23 mouse cellular contexts compared by ENCODE assay signal in the genomic region with DNA sequence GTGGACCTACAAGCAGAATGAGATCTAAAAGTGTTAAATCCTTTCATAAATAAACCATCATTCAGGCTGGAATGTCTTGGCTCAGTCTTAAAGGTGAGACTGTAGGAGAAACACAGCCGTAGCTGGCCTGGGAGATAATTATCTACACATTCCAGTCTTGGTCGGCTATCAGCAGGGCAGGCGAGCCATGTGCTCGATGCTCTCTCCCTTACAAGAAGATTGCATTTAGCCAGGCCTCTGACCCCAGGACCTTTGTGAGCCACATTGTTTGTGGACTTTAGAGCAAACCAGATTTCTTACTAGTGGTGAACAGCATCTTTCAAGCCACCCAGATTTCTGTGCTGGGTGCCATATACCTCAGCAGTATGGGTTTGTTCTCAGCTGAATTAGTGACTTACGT.
DNase-seq lines count a peak whose midpoint lies in the region; ATAC-seq and TF ChIP-seq lines count a peak whose summit lies in the region.
"Had no signal": no experiment of that assay in that cellular context is flagged by ENCODE, and none has a peak within 500 bp of the region (broad histone marks: within the 10 kb centered on the region; RNA-seq: fewer than 3 reads in every experiment).

No protein-coding gene starts in this region.

- H3K4me2 ChIP-seq in midbrain, embryonic 11.5 days, result no peak overlapping the region
- no peak overlapping the region for H3K4me2 ChIP-seq in midbrain, embryonic 15.5 days
- H3K4me2 ChIP-seq in forebrain, embryonic 11.5 days (ENCODE audit: low read depth, low read length, severe bottlenecking), result no peak overlapping the region
- no peak overlapping the region for H3K4me2 ChIP-seq in liver, postnatal 0 days (ENCODE audit: low read depth, low read length)
- H3K4me2 ChIP-seq: heart, embryonic 11.5 days; hindbrain, embryonic 14.5 days had no signal

- no peak overlapping the region for H3K9ac ChIP-seq in midbrain, embryonic 11.5 days (ENCODE audit: low read length)
- H3K9ac ChIP-seq in midbrain, embryonic 15.5 days, result no peak overlapping the region
- H3K9ac ChIP-seq in forebrain, embryonic 11.5 days (ENCODE audit: low read length), result no peak overlapping the region
- no peak overlapping the region for H3K9ac ChIP-seq in liver, postnatal 0 days (replicated peaks)
- H3K9ac ChIP-seq: forebrain, postnatal 0 days; hindbrain, embryonic 14.5 days had no signal

- no peaks in the 10 kb centered on the region for H3K27me3 ChIP-seq in midbrain, embryonic 11.5 days (ENCODE audit: control insufficient read depth, insufficient read depth, low read length)
- no peaks in the 10 kb centered on the region for H3K27me3 ChIP-seq in midbrain, embryonic 15.5 days (replicated peaks)
- H3K27me3 ChIP-seq in embryonic facial prominence, embryonic 10.5 days (replicated peaks; ENCODE audit: low read depth, poor library complexity, severe bottlenecking), result no peaks in the 10 kb centered on the region
- H3K27me3 ChIP-seq in forebrain, embryonic 11.5 days (ENCODE audit: control insufficient read depth, insufficient read depth, low read length), result no peaks in the 10 kb centered on the region
- no peaks in the 10 kb centered on the region for H3K27me3 ChIP-seq in liver, postnatal 0 days (ENCODE audit: insufficient read depth, low read length)

- H3K9me3 ChIP-seq in midbrain, embryonic 11.5 days (ENCODE audit: control insufficient read depth, low read length), result no peaks in the 10 kb centered on the region
- no peaks in the 10 kb centered on the region for H3K9me3 ChIP-seq in midbrain, embryonic 15.5 days
- peaks cover 6% of the 10 kb centered on the region for H3K9me3 ChIP-seq in embryonic facial prominence, embryonic 10.5 days
- H3K9me3 ChIP-seq in forebrain, embryonic 11.5 days (ENCODE audit: control insufficient read depth, low read length), result no peaks in the 10 kb centered on the region
- H3K9me3 ChIP-seq in liver, postnatal 0 days (ENCODE audit: low read length), result no peaks in the 10 kb centered on the region

- ATAC-seq in midbrain, embryonic 11.5 days (ENCODE audit: low FRiP score), result no peak
- no peak for ATAC-seq in midbrain, embryonic 15.5 days (replicated peaks)
- no peak for ATAC-seq in forebrain, embryonic 11.5 days (replicated peaks; ENCODE audit: low FRiP score)
- ATAC-seq in liver, postnatal 0 days, result no peak
- ATAC-seq: CD4-positive, CD25-positive, alpha-beta regulatory T cell, adult 4 months; forebrain, embryonic 14.5 days; forebrain, postnatal 0 days; intestine, postnatal 0 days had no signal

- no peaks in the 10 kb centered on the region for H3K36me3 ChIP-seq in midbrain, embryonic 11.5 days (ENCODE audit: control insufficient read depth, insufficient read depth, low read length)
- 0 out of 2 replicates have a peak, but pooled peaks cover 2% of the 10 kb centered on the region for H3K36me3 ChIP-seq in midbrain, embryonic 15.5 days (replicated peaks)
- H3K36me3 ChIP-seq in embryonic facial prominence, embryonic 10.5 days (replicated peaks), result peaks cover 4% of the 10 kb centered on the region; the same call in 1 of the 2 replicates
- no peaks in the 10 kb centered on the region for H3K36me3 ChIP-seq in forebrain, embryonic 11.5 days (ENCODE audit: control insufficient read depth, insufficient read depth, low read length)
- no peaks in the 10 kb centered on the region for H3K36me3 ChIP-seq in liver, postnatal 0 days (replicated peaks; ENCODE audit: insufficient read depth, low read length)
- H3K36me3 ChIP-seq: forebrain, embryonic 10.5 days had no signal

- no peak overlapping the region for H3K27ac ChIP-seq in midbrain, embryonic 11.5 days (ENCODE audit: low read depth, low read length)
- H3K27ac ChIP-seq in midbrain, embryonic 15.5 days, result no peak overlapping the region
- no peak overlapping the region for H3K27ac ChIP-seq in embryonic facial prominence, embryonic 10.5 days (replicated peaks)
- no peak overlapping the region for H3K27ac ChIP-seq in forebrain, embryonic 11.5 days (ENCODE audit: low read depth, low read length)
- no peak overlapping the region for H3K27ac ChIP-seq in liver, postnatal 0 days (ENCODE audit: low read depth)
- H3K27ac ChIP-seq: forebrain, embryonic 10.5 days; gastrocnemius, adult 2 months; hindbrain, embryonic 14.5 days had no signal

- 65% methylated on average over 5 of the region's 5 CpGs for WGBS in midbrain, embryonic 11.5 days
- WGBS in midbrain, embryonic 15.5 days, result 78% methylated on average over 5 of the region's 5 CpGs
- 29% methylated on average over 5 of the region's 5 CpGs for WGBS in embryonic facial prominence, embryonic 10.5 days
- WGBS in forebrain, embryonic 11.5 days, result 74% methylated on average over 5 of the region's 5 CpGs
- 55% methylated on average over 5 of the region's 5 CpGs for WGBS in liver, postnatal 0 days (ENCODE audit: insufficient replicate concordance)

- no peak overlapping the region for H3K4me3 ChIP-seq in midbrain, embryonic 11.5 days (ENCODE audit: low read depth, low read length)
- no peak overlapping the region for H3K4me3 ChIP-seq in midbrain, embryonic 15.5 days
- H3K4me3 ChIP-seq in embryonic facial prominence, embryonic 10.5 days, result no peak overlapping the region
- no peak overlapping the region for H3K4me3 ChIP-seq in forebrain, embryonic 11.5 days (ENCODE audit: low read depth, low read length)
- H3K4me3 ChIP-seq in liver, postnatal 0 days (ENCODE audit: low read depth, low read length), result no peak overlapping the region
- H3K4me3 ChIP-seq: forebrain, embryonic 10.5 days; gastrocnemius, adult 2 months had no signal

- H3K4me1 ChIP-seq in midbrain, embryonic 11.5 days (ENCODE audit: control insufficient read depth, insufficient read depth, low read length), result no peaks in the 10 kb centered on the region
- H3K4me1 ChIP-seq in midbrain, embryonic 15.5 days, result no peaks in the 10 kb centered on the region
- peaks cover 11% of the 10 kb centered on the region; the same call in 1 of the 2 replicates for H3K4me1 ChIP-seq in embryonic facial prominence, embryonic 10.5 days
- H3K4me1 ChIP-seq in forebrain, embryonic 11.5 days (replicated peaks; ENCODE audit: control insufficient read depth, insufficient read depth, low read length), result no peaks in the 10 kb centered on the region
- H3K4me1 ChIP-seq in liver, postnatal 0 days (ENCODE audit: insufficient read depth), result no peaks in the 10 kb centered on the region
- H3K4me1 ChIP-seq: forebrain, embryonic 10.5 days had no signal

- DNase-seq in midbrain, embryonic 11.5 days (ENCODE audit: low spot score, missing footprints), result peak; percentile 69
- DNase-seq in embryo, embryonic 10.5 days (ENCODE audit: low spot score), result peak; percentile 39
- DNase-seq in embryonic facial prominence, embryonic 10.5 days (ENCODE audit: low spot score), result peak; percentile 48
- DNase-seq in forebrain, embryonic 11.5 days (ENCODE audit: low spot score), result no peak
- no peak for DNase-seq in kidney, postnatal 14 days
- no peak for DNase-seq in liver, postnatal 0 days
- DNase-seq: adrenal gland, adult 2 months; adrenal gland, postnatal 25 days; cerebellum, adult 18-20 months; cerebellum, adult 9-10 months; cerebellum, postnatal 14 days; forebrain, postnatal 0 days; gastrocnemius, adult 2 months; gastrocnemius, postnatal 14 days; heart, adult 11 months; heart, postnatal 36 days had no signal

- no peak for TF ChIP-seq CTCF in liver, postnatal 0 days (IDR thresholded peaks at IDR 0.05; ENCODE audit: low read depth)

- TF ChIP-seq EP300 in liver, postnatal 0 days (IDR thresholded peaks at IDR 0.05; ENCODE audit: low read depth), result no peak

Comparison
In these comparisons a context has a peak if more than half of its experiments do, and no peak if none do; other contexts are left out.
1. DNase-seq: peak in midbrain, embryonic 11.5 days (single experiment), embryo, embryonic 10.5 days (single experiment) and embryonic facial prominence, embryonic 10.5 days (single experiment); none in forebrain, embryonic 11.5 days (single experiment), kidney, postnatal 14 days (single experiment) and liver, postnatal 0 days (single experiment).